Mouse (Mus musculus) ovary, adult 2 months (tissue): ENCODE results near the gene Olfr90. TPM values are rescaled to one million over a fixed set of nuclear protein-coding genes. Genes with fewer than 3 reads are reported as not detected.

Experiments
- polyA plus RNA-seq: library from polyadenylated mRNA; depleted of rRNA; stranded (reverse); fragments of >200 nt; gene quantifications from 2 replicates; pipeline ENCODE4 v1.2.3, GENCODE M21; 2012; rRNA removed

Olfr90 gene
- not detected in 2 replicates for polyA plus RNA-seq

GRCm38 (mm10) chr17:37088399-37088798, at the start of gene Olfr90:
Gene Olfr90, minus strand, starts transcription at chr17:37088499.

GRCm38 (mm10) chr17:37119988-37120387, 31.7 kb upstream of the Olfr90 start, which contains the start of gene Olfr92:
Gene Olfr92, minus strand, starts transcription at chr17:37120088.

GRCm38 (mm10) chr17:37098178-37098577, 9.9 kb upstream of the Olfr90 start, which contains the start of gene Olfr91:
Gene Olfr91, minus strand, starts transcription at chr17:37098278.

GRCm38 (mm10) chr17:37045611-37046311, 42.5 kb downstream of the Olfr90 start, which contains the start of gene Gabbr1:
Gene Gabbr1, plus strand, starts transcription at chr17:37045966.

Other genes with a start within 250 kb of the Olfr90 start
- gene Trim15, start 221.3 kb downstream of the Olfr90 start, polyA plus RNA-seq: 0.43 and 1.4 TPM in 2 replicates
- gene Trim10, start 218.9 kb downstream of the Olfr90 start, polyA plus RNA-seq: 0.10 TPM in 1 of 2 replicates, not detected in the other
- gene Trim40, start 198.4 kb downstream of the Olfr90 start, polyA plus RNA-seq: 0.14 and 0.17 TPM in 2 replicates
- gene Trim31, start 190.4 kb downstream of the Olfr90 start, polyA plus RNA-seq: not detected in 2 replicates
- 2.8 and 4.4 TPM in 2 replicates for gene Rnf39, start 145.6 kb downstream of the Olfr90 start, polyA plus RNA-seq
- gene Ppp1r11, start 136.8 kb downstream of the Olfr90 start, polyA plus RNA-seq: 24.8 and 31.2 TPM in 2 replicates
- gene Znrd1, start 129.9 kb downstream of the Olfr90 start, polyA plus RNA-seq: 26.6 and 33.4 TPM in 2 replicates
- gene Znrd1as, start 129.9 kb downstream of the Olfr90 start, polyA plus RNA-seq: 0.36 and 1.5 TPM in 2 replicates
- gene 2410137M14Rik, start 107.3 kb downstream of the Olfr90 start, polyA plus RNA-seq: not detected in 2 replicates
- gene H2-M5, start 99.0 kb downstream of the Olfr90 start, polyA plus RNA-seq: 0.54 and 1.4 TPM in 2 replicates
- 16.9 and 20.7 TPM in 2 replicates for gene Zfp57, start 87.3 kb downstream of the Olfr90 start, polyA plus RNA-seq
- gene Mog, start 65.1 kb downstream of the Olfr90 start, polyA plus RNA-seq: not detected in 2 replicates
- 60.3 and 72.3 TPM in 2 replicates for gene Gabbr1, start 42.5 kb downstream of the Olfr90 start, polyA plus RNA-seq
- not detected in 2 replicates for gene Olfr91, start 9.8 kb upstream of the Olfr90 start, polyA plus RNA-seq
- not detected in 2 replicates for gene Olfr92, start 31.6 kb upstream of the Olfr90 start, polyA plus RNA-seq
- gene Olfr93, start 73.0 kb upstream of the Olfr90 start, polyA plus RNA-seq: not detected in 2 replicates
- gene Ubd, start 105.4 kb upstream of the Olfr90 start, polyA plus RNA-seq: not detected in 2 replicates
- gene Olfr94, start 112.5 kb upstream of the Olfr90 start, polyA plus RNA-seq: not detected in 2 replicates
- gene Olfr95, start 124.6 kb upstream of the Olfr90 start, polyA plus RNA-seq: not detected in 2 replicates
- not detected in 2 replicates for gene Olfr96, start 131.6 kb upstream of the Olfr90 start, polyA plus RNA-seq
- gene Olfr97, start 148.8 kb upstream of the Olfr90 start, polyA plus RNA-seq: not detected in 2 replicates
- not detected in 2 replicates for gene Olfr98, start 175.2 kb upstream of the Olfr90 start, polyA plus RNA-seq
- 11.7 and 12.1 TPM in 2 replicates for gene H2-M3, start 181.7 kb upstream of the Olfr90 start, polyA plus RNA-seq
- gene Olfr99, start 195.0 kb upstream of the Olfr90 start, polyA plus RNA-seq: not detected in 2 replicates
- gene Olfr101, start 215.8 kb upstream of the Olfr90 start, polyA plus RNA-seq: not detected in 2 replicates
- not detected in 2 replicates for gene Olfr102, start 228.6 kb upstream of the Olfr90 start, polyA plus RNA-seq